Mouse (Mus musculus): ENCODE measurements at regions not wholly inside any gene's neighbourhood (a gene's known extent, or its start where the extent isn't known, plus 50 kb on each side); places are given as distances from the start of the nearest gene placed in this dataset.
A peak's percentile ranks its signal among the peaks of the same experiment; 100 is the strongest.
"Not testable (repeated sequence)": the region's sequence is repeated elsewhere in the genome, so short reads cannot be mapped to it uniquely, and the experiment has no call there.

GRCm38 (mm10) chr13:98438206-98438605, 53.6 kb downstream of the Gm10320 start:
- no peak for DNase-seq

DNA sequence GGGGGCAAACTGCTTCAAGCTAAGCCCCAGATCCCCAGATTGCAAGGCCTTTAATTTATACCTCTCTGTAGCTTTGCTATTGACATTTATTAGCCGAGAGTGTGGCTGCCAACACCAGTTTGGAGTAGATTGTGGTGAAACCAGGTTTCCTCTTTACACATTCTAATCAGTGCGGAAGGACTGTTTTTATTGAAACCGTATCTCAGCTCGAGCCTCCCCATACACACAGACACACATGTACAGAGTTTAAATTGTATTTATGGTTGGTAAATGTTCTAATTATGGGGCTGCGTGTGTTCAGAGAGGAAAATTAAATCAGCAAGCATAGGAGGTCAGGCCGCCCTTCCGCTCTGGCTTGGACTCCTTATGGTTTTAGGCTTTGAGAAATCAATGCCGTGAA, 54.8 kb downstream of the Gm10320 start:
- no peak for DNase-seq

DNA sequence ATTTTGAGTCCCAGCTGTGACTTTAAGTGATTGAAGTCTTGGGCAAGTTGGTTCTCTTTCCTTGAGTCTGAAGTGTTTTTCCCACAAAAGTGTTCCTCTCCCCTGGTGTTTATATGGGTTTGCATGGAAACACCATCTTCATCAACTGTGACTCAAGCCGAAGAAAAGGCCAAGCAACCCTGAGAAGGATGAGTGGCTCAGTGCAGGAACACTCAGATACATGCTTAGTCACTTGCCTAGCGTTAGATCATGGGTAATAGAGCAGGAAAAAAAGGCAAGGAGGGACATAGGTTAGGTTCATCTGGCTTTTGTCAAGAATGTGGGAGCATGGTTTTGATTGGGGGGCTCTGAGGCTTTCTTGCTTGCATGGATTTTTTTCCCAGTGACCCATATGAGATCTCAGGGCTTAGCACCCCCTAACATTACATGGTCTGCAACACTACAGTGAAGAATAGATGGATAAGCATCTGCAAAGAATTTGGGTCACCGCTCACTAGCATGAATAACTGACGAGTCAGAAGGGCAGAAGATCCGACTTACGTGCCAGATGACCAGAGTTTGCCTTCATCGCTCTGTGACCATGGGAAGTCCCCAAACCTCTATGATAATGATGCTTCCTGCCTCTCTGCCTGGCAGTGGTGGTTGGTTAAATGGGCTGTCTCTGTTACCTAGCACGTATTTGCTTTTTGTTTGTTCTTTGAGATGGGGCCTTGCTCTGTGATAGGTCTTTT, 56.4 kb downstream of the Gm10320 start:
- no peak for DNase-seq

DNA sequence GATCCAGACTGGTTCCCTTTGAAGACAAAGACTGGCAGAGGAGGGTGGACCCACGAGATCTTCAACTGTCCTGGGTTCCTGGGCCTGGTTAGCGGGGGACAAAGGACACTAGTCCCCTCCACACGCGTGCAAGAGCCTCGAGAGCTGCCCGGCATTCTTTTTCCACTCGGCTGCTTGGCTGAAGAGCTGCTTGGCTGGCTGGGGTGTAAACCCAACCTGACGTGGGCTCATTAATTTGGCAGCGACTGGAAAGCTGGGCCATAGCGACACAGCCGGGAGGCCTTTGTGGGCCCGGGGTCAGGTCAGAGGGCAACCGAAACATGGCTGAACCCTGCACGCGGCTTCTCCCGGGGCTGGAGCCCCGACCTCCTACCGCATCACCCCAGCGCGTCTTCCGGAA, 62.0 kb downstream of the Gm10320 start:
- no peak for DNase-seq

GRCm38 (mm10) chr13:98427660-98428059, 64.1 kb downstream of the Gm10320 start:
- DNase-seq: not testable (repeated sequence)

GRCm38 (mm10) chr13:98425026-98425425, 66.8 kb downstream of the Gm10320 start:
- no peak for DNase-seq

DNA sequence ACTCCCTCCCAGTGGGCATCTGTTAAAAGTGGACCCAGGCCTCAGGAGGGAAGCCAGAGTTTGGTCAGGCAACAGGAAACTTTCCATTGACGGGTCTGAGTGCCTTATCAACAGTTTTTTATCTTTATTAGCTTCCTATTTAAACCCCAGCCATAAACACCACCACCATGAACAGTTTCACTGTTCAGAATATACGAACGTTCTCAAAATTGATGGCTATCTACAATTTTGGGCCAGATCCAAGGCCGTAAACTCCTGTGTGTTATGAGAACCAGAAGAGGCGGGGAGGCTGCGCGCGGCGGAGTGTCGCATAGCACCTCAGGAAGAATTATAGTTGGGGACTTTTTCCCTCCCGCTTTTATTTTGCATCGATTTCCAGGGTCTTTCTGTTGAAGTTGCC, 67.8 kb downstream of the Gm10320 start:
- DNase-seq: no peak

GRCm38 (mm10) chr13:98420419-98421043, 66.5 kb downstream of the Foxd1 start:
- no peak for DNase-seq

GRCm38 (mm10) chr13:98417736-98418135, 63.7 kb downstream of the Foxd1 start:
- no peak for DNase-seq

DNA sequence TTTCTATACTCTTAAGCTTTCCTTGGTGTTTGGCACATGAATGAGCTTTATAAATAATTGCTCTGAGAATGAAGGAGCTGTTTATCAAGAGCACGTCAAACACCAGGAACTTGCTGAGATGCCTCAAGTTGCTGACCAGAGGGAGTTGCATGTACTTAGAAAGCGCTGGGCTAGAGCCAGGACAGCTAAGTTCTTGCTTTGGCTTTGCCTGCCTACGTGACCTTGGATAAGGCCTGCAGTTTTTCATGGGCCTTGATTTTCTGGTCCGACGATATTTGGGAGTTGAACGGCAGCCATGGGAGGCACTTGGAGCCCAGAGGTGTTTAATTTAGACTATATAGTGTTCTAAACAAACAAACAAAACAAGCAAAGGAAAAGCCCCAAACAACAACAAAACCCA, 62.4 kb downstream of the Foxd1 start:
- DNase-seq: no peak

DNA sequence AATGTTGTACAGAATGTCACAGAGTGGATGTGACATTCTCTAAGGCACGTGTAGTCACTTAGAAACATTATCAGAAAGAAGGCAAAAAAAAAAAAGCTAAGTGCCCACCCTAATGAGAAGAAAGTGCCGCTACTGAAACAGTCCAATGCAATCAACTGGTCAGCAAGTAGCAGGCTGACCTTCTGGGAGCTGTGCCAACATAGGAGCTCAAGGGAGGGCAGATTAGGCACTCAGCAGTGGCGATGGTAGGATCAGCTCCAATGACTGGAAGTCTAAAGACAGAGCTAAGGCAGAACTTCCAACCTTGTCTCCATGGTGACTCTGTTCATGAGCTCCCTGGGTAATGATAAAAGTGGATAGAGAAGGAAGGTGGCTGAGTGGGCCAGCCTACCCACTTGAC, 60.8 kb downstream of the Foxd1 start:
- peak; percentile 10 to 20 for DNase-seq

DNA sequence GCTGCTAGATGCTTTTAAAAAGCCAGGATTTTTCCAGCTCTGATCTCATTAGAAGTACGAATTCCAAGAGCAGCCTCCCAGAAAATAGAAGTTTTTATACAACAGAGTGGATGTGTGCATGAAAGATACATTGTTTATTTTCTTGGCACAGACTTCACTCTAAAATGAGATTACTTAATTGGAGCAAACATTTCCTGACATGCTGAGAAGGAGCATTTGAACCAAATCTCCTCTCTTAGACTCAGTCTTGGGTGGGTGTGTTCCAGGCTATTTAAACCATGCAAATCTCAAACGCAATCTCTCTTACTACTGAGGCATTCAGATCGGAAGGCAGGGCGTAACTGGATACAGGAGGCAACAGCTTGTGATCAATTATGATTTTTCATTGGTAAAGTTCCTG, 59.2 kb downstream of the Foxd1 start:
- no peak for DNase-seq
